Mouse (Mus musculus) right cerebral cortex, postnatal 14 days (tissue): ENCODE measurements around the gene Pcx.
"Not testable (repeated sequence)": the region's sequence is repeated elsewhere in the genome, so short reads cannot be mapped to it uniquely, and the experiment has no call there.

Experiments
- DNase-seq: peaks from one replicate; pipeline ENCODE4 v3.0.0; 2022

Pcx gene

DNA sequence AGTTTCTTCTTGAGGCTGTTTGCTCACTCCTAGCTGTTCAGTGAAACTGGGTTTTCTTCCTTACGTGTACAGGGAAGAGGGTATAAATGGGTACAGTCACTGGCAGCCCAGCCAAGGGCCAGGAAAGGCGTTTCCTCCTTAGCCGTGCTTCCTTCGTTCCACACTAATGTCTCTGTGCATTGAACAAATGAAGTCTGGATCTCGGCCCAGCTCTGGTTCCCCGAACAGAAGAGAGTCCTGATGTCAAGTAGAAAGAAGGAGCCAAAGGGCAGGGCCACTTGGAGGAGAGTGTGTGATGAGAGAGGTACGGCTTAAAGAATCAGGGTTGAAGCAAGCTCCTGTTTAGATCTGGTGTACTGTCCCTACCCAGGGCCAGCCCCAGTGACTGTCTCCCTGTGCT, 44.8 kb downstream of the Pcx start:
- DNase-seq: no peak

DNA sequence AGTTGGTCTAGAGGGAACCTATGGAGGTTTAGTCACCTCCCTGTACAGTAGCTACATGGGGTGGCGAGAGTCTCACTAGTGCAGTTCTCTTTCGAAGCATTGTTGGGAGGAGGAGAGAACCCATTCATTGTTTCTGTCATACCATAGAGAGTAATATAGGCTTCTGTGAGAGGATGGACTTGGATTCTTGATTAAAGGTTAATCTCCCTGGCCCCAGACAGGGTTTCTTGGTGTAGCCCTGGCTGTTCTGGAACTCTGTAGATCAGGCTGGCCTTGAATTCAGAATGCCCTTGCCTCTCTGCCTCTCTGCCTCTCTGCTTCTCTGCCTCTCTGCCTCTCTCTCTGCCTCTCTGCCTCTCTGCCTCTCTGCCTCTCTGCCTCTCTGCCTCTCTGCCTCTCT, 46.5 kb downstream of the Pcx start:
- no peak for DNase-seq

DNA sequence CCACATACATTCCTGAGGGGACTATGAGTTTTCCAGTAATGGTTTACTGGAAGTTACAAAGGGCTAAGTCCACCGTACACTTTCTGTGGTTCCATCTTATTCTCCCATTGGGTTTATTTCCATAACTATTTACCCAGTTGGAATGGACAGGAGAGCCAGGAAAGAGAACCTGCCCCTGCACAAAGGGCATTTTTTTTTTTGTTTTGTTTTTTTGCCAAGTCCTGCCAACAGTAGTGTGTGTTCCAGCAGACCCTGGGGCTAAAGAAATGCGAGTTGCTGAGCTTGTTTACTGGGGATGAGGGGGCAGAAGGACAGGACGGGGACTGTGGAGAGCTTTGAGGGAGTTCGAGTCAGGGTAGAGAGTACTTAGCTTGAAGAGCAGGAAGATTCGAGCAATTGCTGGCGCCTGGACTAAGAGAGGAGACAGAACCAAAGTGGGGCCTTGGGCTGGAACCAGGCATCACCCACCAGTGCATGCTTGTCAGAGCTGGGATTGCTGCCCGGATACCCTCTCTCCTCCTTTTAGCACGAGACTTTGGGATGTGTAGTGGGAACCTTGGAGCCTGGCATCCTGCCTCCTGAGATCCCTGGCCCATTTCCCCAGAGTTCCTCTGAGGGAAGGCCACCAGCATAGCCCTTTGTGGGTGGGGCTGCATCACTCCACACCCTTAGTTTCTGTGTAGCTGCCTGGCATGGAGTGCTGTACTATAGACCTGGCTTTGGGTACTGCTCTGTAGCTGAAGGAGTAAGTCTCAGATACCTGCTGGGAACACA, 47.7 kb downstream of the Pcx start:
- DNase-seq: peak; percentile 57

DNA sequence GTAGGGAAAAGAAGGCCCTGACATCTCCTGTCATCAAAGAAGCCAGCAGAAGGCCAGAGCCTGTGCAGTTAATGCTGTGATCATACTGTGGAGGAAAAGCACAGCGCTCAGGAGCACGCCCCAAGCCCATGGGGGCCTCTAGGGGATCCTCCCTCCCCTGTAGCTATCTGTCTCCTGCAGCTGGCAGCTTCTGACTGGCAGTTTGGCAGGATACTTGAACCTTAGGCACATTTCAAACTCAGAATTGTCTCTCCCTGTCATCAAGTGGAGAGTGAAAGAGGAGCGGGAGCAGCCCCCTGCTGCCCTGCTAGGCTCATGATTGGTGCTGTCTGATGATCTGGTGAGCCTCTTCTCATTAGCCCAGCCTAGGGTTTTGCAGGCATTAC, 48.3 kb downstream of the Pcx start:
- DNase-seq: no peak

DNA sequence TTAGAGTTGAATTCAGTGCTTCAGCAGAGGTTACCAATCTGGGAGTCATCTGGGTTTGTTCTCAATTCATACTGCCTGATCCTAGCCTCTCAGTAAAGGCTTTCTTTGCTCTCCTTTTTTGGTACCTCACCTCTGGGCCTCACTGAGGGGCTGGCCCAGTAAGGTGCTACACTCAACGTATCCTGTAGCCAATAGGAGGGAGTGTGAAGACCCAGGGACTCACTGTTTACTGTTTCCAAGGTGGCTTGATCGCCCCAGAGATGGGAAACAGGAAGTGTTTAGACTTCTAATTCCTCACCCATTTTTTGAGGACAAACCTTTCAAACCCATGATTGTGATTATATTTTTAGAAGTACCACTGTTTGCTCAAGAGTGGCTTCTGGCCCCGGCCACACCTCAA, 48.7 kb downstream of the Pcx start:
- no peak for DNase-seq

DNA sequence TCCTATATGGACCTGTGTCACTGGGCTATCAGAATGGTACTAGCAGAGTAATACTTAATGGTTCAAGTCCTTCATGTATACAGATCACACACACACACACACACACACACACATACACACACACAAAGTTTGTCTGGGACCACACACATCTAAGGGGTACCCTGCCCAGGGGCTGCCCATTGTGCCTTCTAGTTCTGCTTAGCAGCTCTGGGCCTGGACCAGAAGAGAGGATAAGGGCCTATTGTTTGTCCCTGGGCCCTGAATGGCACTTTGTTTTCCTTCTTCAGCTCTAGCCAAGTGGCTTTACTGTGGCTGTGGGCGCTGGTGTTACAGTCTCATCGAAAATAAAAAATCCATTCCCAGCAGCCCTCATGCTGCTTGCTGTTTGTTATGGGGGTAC, 49.3 kb downstream of the Pcx start:
- no peak for DNase-seq

DNA sequence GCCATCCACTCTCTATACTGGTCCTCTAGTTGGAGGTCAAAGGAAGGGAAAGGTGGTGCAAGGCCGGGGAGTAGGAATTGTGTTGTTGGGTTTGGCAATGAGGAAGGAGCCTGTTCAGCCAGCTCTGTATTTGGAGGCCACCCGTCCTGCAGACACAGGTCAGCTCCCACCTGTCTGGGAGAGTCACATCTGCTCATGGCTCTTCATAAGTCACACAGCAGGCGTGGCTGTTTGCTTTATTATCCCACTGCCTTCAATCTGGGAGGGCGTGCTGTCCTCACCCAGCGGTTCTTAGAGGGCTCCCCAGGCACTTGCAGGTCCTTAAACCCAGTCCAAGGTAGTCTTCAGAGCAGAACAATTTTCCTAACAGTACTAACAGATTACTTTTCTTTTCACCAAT, 49.9 kb downstream of the Pcx start:
- DNase-seq: no peak

DNA sequence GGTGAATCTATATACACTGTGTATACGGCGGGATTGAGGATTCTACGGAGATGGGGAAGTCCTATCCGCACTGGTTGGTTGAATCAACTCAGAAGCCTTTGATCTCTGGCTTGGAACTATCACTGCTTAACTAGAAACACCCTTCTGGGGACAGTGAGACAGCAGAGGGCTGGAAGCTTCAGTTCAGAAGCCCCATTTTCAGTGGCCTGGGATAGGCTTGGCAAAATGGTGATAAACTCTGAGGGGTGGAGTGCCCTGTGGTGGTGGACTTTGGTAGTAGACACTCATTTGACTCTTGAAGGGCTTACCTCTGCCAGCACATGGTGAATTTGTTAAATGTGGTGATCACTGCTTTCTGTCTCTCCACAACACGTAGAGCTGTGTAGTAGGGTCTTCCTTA, 55.4 kb downstream of the Pcx start:
- DNase-seq: no peak

DNA sequence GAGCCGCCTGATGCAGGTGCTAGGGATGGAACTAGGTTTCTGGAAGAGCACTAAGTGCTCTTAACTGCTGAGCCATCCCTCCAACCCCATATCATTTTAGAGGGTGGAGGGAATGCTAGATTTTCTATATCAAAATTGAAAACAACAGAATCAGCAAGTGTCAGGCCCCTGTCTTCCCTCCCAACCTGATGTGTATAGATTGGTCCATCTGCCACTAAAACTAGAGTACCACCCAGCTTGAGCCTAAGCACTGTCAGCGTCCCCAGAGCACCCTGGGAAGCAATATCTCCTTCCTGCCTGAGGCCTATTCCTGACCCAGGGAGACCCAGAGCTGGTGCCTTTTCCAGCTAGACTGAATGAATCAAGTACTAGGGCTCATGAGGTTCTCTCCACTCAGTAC, 56.6 kb downstream of the Pcx start:
- no peak for DNase-seq

DNA sequence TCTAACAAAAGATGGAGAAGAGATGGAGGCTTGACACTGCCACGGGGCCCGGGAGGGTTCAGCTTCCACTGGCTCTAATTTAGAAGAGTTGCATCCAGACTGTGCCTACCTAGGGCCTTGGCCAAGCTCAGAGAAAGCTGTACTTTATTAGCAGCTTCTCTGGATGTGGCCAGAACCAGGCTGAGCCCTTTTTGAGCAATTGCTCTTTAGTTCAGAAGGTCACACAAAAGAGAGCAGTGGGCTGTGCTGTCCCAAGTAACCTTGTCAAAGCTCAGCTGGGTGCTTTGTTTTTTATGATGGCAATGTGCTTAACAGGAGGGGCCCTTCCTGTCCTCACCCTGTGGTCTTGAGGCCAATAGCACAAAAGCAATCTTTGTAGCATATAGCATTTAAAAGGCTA, 57.4 kb downstream of the Pcx start:
- no peak for DNase-seq

DNA sequence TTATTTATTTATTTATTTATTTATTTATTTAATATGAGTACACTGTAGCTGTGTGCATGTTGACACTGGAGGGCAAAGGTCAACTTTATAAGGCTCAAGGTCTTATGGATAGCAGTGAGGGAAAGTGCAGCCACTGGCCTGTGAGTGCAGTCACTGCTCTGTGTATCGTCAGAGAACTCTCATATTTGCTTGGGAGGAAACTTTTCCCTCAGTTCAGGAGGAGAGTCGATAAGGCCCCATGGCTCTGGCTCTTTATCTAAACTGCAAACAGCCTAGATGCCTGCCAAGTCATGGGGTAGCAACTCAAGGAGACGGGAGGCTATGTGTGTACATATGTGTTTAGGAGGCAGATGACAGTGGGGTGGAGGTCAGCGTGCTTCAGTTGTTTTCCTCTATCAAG, 58.6 kb downstream of the Pcx start:
- no peak for DNase-seq

DNA sequence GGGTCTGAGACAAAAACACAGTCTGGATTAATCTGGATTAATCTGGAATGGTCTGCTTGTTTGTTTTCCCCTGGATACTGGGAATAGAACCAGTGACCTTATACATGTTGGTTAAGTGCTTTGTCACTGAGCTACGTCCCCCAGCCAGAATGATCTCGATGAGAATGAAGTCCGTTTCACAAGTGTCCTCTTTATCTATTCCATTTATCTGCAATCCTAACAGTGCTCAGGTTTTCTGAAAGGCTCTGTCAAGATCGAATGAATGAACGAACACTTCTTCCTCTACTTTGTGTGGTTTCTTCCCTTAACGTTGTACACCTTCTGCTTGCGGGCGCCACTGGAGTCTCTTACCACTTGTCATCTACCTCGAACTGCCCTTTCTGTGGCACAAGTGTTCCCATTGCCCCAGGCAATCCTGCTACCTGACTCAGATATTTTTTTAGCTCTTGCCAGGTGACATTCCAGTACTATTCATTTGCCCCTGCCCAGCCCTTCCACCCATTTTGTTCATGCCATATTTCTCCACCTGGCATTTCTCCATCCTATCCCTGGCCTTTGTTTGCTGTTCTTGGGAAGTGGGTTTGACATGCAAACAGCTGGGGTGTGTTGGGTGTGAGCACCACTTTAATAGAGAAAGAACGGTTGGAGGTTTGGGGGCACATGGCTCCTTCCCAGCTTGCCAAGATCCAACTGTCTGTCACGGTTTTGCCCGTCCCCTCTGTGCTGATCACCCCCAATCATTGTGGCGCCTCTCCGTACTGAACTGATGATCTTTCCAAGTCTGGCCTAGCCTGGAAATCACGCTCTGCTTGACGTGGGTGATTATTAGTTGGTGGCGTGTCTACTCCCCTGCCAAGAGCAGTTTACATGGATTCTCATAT, 59.3 kb downstream of the Pcx start:
- DNase-seq: no peak

DNA sequence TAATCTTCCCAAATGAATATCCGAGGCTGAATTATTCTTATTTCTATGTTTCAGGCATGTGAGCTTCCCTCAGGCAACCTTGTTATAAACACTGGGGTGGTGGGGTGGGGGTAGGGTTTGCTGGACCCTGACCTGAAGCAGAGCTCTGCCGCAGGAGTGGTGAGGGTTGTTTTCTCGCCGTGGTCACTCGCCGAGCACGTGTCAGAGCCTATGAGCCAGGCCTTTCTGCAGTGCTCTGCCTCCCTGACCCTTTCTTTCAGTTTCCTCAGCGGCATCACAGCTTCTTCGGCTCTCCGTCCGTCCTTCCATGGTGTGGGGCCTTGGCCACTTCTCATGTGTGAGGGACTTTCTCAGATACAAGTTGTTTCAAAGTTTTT, 60.0 kb downstream of the Pcx start:
- DNase-seq: no peak

DNA sequence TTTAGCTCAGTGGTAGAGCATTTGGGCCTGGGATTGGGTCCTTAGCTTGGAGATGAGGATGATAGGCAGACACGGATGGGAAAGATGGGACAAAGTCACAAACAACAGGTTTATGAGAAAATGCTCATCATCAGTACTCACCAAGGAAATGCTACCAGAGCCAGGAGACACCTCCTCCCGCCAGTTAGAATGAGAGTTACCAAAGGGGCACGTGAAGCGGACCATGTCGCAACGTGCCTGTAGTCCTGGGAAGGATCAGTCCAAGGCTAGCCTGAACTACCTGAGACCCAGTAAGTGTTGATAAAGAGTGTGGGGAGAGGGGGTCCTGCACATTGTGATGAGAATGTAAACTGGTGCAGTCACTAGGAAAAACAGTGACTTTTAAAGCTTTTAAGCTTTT, 60.5 kb downstream of the Pcx start:
- no peak for DNase-seq

DNA sequence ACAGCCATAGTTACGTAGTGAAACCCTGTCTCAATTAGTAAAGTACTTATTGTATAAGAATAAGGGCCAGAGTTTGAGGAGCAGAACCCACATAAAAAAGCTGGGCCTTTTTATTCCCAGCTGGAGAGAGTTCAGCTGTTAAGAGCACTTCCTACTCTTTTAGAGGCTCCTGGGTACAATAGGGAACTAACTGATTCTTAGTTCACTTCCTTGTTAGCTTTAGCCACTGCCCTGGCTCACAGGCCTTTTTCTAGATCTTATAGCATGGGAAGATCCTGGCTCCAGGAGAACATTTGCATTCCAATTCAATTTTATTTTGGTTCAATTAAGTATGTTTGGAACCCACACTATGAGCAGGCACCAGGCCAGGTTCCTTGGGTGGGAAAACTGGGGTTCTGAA, 61.4 kb downstream of the Pcx start:
- no peak for DNase-seq

DNA sequence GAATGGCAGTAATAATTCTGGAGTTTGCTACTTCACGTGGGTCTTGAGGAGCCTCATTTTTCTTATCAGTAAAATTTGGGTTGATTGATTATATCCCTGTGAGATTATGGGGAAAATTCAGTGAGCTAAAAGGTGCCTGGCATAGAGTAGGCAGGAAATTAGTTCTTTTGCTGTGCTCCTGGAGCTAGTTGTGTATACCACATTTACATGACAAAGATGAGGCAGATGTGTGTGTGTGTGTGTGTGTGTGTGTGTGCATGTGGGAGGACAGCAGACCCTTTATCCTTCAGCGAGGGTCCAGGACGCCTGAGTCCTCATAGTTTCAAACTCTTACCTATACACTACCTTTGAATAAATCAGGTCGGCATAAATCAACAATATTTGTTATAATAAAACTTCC, 61.8 kb downstream of the Pcx start:
- DNase-seq: no peak

DNA sequence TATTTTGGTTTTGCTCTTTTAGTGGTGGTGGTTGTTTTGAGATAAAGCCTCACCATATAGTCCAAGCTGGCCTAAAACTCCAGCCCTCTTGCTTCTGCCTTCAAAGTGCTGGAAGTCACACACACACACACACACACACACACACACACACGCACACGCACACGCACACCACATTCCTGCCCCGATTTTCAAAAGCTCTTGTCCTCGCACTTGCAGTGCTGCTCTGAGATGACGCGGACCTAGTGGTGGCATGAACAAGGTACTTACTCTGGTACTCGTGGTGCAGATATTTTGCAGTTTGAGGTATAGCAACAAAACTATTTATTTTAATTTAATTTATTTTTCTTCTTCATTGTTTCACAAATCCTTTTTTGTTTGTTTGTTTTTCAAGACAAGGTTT, 62.2 kb downstream of the Pcx start:
- no peak for DNase-seq

DNA sequence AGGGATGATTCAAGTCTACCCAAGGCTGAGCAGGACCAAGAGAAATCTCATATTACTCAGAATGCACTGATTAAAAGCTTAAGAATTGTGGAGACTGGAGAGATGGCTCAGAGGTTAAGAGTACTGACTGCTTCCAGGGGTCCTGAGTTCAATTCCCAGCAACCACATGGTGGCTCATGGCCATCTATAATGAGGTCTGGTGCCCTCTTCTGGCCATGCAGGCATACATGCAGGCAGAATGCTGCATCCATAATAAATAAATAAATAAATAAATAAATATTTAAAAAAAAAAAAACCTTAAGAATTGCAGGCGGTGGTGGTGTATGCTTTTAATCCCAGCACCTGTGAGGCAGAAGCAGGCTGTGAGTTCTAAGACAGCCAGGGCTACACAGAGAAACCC, 63.0 kb downstream of the Pcx start:
- no peak for DNase-seq

DNA sequence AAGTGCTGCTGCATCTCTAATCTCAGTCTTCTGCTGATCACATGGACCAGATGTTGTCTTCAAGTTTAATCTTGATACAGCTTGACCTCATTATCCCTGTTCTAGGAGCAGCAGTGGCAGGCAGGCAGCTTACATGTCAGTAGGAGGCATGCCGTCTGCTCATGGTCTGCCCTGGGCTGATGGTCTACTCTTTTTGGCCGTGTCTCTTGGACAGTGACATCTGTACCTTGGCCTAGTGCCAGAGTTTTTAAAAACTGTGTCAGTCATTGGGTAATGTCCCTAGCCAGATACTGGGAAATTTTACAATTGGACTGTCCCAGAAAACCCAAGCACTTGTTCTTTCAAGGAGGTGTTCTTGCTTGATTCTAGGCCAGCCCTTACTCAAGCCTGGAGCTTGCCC, 68.5 kb downstream of the Pcx start:
- DNase-seq: no peak

DNA sequence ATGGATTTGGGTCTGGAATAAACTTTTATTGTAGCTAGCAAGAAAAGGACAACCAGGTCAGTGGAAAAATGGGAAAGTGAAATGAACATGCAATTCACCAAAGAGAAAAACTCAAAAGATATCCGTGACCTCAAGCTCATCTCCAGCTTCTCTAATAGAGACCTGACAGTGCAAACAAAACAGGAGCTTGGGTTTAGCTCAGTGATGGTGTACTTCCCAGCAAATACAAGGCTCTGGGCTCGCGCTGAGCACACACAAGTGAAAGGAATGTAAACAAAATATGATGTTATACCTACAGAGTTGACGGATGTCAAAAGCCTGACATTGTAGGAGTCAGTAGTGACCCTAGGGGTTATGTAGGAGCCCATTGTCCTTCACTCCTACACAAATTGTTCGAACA, 69.0 kb downstream of the Pcx start:
- DNase-seq: no peak

DNA sequence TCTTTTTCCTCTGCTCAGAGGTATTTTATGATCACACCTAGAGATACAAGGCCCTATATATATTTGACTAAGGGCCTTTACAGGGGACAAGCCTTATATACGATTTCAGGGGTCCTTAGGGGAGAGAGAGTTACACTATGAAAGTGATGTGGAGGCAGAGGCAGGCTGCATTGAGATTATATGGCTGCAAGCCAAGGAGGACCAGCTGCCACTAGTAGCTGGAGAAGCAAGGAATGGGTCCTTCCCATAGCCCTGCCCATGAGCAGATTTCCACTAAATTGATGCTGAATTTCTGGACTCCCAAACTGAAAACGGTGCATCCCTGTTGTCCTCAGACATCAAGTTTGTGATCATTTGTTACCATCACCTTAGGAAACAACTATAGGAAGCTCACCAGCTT, 73.6 kb downstream of the Pcx start:
- DNase-seq: no peak

DNA sequence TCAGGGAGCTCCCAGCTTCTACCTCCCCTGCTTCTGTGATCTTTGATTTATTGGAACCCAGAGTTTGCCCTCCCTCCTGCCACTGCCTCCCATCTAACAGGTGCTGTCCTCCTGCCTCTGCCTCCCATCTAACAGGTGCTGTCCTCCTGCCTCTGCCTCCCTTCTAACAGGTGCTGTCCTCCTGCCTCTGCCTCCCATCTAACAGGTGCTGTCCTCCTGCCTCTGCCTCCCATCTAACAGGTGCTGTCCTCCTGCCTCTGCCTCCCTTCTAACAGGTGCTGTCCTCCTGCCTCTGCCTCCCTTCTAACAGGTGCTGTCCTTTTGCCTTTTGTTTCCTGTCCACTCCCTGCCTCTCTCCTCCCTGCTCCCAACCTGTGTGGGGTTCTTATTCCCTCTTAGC, 76.5 kb downstream of the Pcx start:
- DNase-seq: not testable (repeated sequence)

DNA sequence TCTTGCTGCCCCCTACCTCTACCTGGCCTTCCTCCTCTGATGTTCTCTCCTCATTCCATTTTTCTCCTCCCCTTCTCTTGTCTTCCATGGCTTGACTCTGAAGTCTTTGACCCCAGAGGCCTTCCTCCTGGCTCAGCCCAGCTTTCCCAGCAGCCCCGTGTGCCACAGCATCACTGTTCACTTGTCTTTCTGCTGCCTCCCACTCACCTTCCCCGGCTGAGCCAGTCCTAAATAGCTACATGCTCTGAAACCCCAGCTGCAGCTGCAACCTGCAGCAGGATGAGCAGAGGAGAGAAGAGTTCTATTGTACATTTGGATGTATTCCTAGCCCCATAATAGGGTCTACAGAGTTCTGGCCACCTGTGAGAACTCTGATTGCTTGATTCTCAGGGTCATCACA, 77.2 kb downstream of the Pcx start:
- DNase-seq: no peak

DNA sequence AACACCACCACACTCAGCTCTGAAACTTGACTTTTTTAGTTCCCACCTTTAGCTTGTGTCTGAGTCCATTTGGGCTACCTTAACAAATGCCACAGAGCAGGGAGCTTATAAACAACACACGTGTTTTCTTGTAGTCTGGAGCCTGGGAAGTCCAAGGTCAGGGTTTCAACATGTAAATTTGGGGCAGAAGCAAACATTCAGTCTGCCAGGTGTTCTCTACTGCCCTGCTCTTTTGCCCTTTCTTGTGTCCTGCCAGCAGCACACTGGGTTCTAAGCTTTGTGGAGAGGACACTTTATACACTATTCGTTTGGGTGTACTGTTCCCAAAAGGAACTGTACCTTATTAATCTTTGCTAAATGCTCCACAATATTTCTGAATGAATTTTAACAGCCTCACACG, 78.2 kb downstream of the Pcx start:
- no peak for DNase-seq

DNA sequence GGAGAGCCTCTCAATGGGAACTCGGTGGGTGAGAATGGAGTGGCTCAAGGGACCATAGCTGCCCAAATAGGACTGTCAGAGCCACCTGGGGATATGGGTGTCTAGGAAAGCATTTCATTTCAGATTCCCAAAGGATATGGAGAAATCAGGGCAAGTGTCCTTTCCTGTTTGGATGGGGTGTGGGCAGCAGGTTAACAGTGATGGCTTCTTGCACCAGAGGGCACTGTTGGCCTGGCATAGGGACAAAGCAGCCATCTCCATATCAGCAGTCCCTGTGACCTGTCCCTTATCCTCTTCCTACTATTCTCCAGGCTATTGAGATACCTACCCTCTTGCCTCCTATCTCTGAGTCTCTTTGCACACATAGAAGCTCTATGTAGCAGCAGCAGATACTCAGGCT, 78.8 kb downstream of the Pcx start:
- no peak for DNase-seq
